Mouse (Mus musculus) hindbrain, embryonic 14.5 days (tissue): Measurements from ENCODE around the gene Ttc9b. TPM values are rescaled to one million over a fixed set of nuclear protein-coding genes. Genes with fewer than 3 reads are reported as not detected.

Experiments used
- ATAC-seq: fragments of 200-750 bp; cut with Nextera tagmentation; 2 replicates; pipeline ENCODE4 v1.8.0; 2017; ENCODE audit warnings: moderate number of reproducible peaks, mild to moderate bottlenecking, moderate TSS enrichment, moderate library complexity; ENCODE audit not compliant: low FRiP score
- DNase-seq: peaks from one replicate; pipeline ENCODE4 v3.0.0-alpha.2; 2015; ENCODE audit warnings: low spot score
- H3K27ac ChIP-seq: fragments of 300-500 bp; sonication (generic); 2 replicates; pipeline ENCODE4 v1.5.1; 2014; ENCODE audit warnings: mild to moderate bottlenecking, moderate library complexity
- H3K27me3 ChIP-seq: fragments of 300-500 bp; sonication (generic); 2 replicates; pipeline ENCODE4 v1.6.1; 2014; ENCODE audit warnings: mild to moderate bottlenecking, low read length, mixed read lengths; ENCODE audit not compliant: control insufficient read depth, insufficient read depth
- H3K36me3 ChIP-seq: fragments of 300-500 bp; sonication (generic); replicated peaks from 2 replicates; pipeline ENCODE4 v1.6.1; 2014; ENCODE audit not compliant: control insufficient read depth, insufficient read depth
- H3K4me1 ChIP-seq: fragments of 300-500 bp; sonication (generic); replicated peaks from 2 replicates; pipeline ENCODE4 v1.6.1; 2014; ENCODE audit warnings: antibody characterized with exemption, low read length, mixed read lengths; ENCODE audit not compliant: control insufficient read depth, insufficient read depth
- H3K4me2 ChIP-seq: fragments of 300-500 bp; sonication (generic); replicated peaks from 2 replicates; pipeline ENCODE4 v1.6.1; 2014; ENCODE audit warnings: mild to moderate bottlenecking, moderate library complexity
- H3K4me3 ChIP-seq: fragments of 300-500 bp; sonication (generic); replicated peaks from 2 replicates; pipeline ENCODE4 v1.5.1; 2014; ENCODE audit warnings: mild to moderate bottlenecking, low read length
- H3K9ac ChIP-seq: fragments of 300-500 bp; sonication (generic); 2 replicates; pipeline ENCODE4 v1.6.1; 2014
- H3K9me3 ChIP-seq: fragments of 300-500 bp; sonication (generic); 2 replicates; pipeline ENCODE4 v1.6.1; 2016; ENCODE audit warnings: low read length; ENCODE audit not compliant: control insufficient read depth
- WGBS: fragments of 180-500 bp; shearing (Covaris S2); extraction: QIAGEN DNeasy Blood & Tissue Kit; methylation state at CpG from one replicate; pipeline ENCODE4 v1.1.7; 2014; 5-methylcytosine and 5-hydroxymethylcytosine counted together
- polyA plus RNA-seq: library from polyadenylated mRNA; unstranded; fragments of >200 nt; fragmentation: Nextera tagmentation; extraction: Ambion mirVana; gene quantifications from 2 replicates; pipeline ENCODE4 v1.2.1, GENCODE M21; 2014

The Ttc9b gene
- polyA plus RNA-seq, 1 experiment from 2014 or later = 100 TPM

DNA sequence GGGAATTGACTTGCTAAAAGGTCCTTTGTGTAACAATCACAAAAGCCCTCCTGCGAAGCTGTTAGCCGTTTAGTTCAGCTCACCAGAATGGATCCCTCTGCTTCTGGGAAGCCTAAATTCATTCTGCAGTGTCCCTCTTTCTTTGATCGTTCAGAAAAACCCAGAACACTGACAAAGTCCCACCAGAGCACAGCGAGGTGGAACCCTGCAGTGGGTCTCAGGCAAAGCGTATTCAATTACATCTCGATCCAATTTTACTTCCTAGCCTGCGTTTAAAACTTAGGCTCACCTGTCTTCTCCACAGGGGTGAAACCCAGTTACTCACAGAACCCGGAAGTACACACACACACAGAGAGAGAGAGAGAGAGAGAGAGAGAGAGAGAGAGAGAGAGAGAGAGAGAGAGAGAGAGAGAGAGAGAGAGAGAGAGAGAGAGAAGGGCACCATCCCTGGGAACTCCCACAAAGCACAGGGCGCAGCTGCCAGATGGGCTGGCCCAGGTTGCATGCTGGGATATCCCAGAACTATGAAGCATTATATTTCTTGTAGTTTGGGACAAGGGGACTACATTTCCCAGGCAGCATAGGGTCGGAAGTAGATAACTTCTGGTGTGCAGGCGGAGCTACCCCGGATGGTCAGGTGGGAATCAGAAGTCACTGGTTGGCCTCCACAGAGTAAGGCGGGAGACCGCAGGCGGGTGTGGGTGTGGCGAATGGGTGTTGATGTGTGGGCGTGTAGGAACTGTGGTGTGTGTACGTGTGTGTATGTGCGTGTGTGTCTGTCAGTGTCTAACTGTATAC lies 35.3 kb downstream of the Ttc9b start, which contains the start of gene Zfp607b:
Gene Zfp607b (plus strand): TSS at position 526 of the 798 bp plus-strand sequence.
- no peaks in the 10 kb centered on the region for H3K27me3 ChIP-seq
- peak within 1 kb of the TSS; percentile 41 for H3K4me3 ChIP-seq
- H3K9ac ChIP-seq = peak within 1 kb of the TSS; percentile 66
- H3K36me3 ChIP-seq = no peaks in the 10 kb centered on the region
- H3K9me3 ChIP-seq = no peaks in the 10 kb centered on the region
- DNase-seq (peak; percentile 86), ATAC-seq (peak; percentile 98)
- 1% methylated on average over 19 of the region's 19 CpGs for WGBS
- H3K4me2 ChIP-seq = peak within 1 kb of the TSS; percentile 86
- H3K27ac ChIP-seq = peak within 1 kb of the TSS; percentile 83
- peaks cover 13% of the 10 kb centered on the region for H3K4me1 ChIP-seq

DNA sequence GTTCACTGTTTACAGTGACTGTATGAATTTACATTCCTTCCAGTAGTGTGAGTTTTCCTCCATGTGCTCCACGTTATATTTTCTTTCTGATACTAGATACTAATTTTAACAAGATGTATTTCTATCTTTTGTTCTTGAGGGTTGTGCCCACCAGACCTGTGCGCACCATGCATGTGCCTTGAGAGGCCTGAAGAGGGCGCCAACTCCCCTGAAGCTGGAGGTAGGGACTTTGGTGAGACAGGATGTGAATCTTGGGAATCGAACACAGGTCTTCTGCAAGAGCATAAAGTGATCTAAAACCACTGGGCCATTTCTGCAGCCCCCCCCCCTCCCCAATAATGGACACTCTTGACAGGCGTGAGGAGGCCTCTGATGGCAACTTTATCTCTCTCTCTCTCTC lies 37.4 kb downstream of the Ttc9b start:
- peak; percentile 42 for DNase-seq
- Histone ChIP-seq H3K36me3 (0 out of 2 replicates have a peak, but pooled peaks cover 6% of the 10 kb centered on the region), H3K4me2 (no peak overlapping the region), H3K9me3 (no peaks in the 10 kb centered on the region), H3K27ac (no peak overlapping the region), H3K27me3 (no peaks in the 10 kb centered on the region), H3K4me1 (peaks cover 13% of the 10 kb centered on the region), H3K9ac (no peak overlapping the region), H3K4me3 (no peak overlapping the region)
- 37% methylated on average over 5 of the region's 5 CpGs for WGBS
- ATAC-seq = no peak

DNA sequence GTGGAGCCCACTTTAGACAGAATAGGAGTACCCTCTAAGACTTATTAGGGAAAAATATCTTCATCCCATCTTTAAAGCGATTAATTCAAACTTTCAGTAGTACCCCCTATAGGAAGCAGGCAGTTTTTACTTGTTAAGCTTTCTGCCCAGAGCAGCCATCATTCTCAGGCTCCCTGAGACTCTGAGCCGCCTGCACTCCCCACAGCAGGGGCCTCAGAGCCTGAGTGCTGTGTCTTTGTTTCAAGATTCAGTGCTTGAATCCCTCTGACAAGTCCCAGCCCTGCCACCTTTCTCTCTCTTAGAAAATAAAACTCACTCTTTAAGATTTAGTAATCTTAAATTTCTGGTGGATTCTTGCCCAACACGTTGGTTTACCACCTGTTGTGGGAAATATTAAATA lies 43.0 kb downstream of the Ttc9b start:
- H3K4me3 ChIP-seq = no peak overlapping the region
- WGBS = 31% methylated on average over 3 of the region's 3 CpGs
- H3K9me3 ChIP-seq = no peaks in the 10 kb centered on the region

More for the DNA sequence above, 43.0 kb downstream of the Ttc9b start:
- no peak overlapping the region for H3K9ac ChIP-seq
- no peak overlapping the region for H3K27ac ChIP-seq
- no peak overlapping the region for H3K4me2 ChIP-seq
- ATAC-seq = no peak
- H3K4me1 ChIP-seq = no peaks in the 10 kb centered on the region
- no peaks in the 10 kb centered on the region for H3K27me3 ChIP-seq
- peaks cover 30% of the 10 kb centered on the region for H3K36me3 ChIP-seq
- no peak for DNase-seq

Other genes with a start within 250 kb of the Ttc9b start
- 4.0 and 4.2 TPM in 2 replicates for gene Sptbn4, start 206.2 kb upstream of the Ttc9b start, polyA plus RNA-seq
- 17.7 and 25.4 TPM in 2 replicates for gene Blvrb, start 205.9 kb upstream of the Ttc9b start, polyA plus RNA-seq
- 8.4 and 9.3 TPM in 2 replicates for gene Sertad3, start 180.1 kb upstream of the Ttc9b start, polyA plus RNA-seq
- gene Sertad1, start 167.0 kb upstream of the Ttc9b start, polyA plus RNA-seq = 7.9 and 8.9 TPM in 2 replicates
- gene Prx, start 154.6 kb upstream of the Ttc9b start, polyA plus RNA-seq = 0.50 and 0.93 TPM in 2 replicates
- 1.2 and 1.5 TPM in 2 replicates for gene Hipk4, start 130.6 kb upstream of the Ttc9b start, polyA plus RNA-seq
- 156 and 193 TPM in 2 replicates for gene Pld3, start 100.7 kb upstream of the Ttc9b start, polyA plus RNA-seq
- gene 2310022A10Rik, start 100.7 kb upstream of the Ttc9b start, polyA plus RNA-seq = 25.1 and 26.4 TPM in 2 replicates
- gene Akt2, start 62.4 kb upstream of the Ttc9b start, polyA plus RNA-seq = 51.1 and 62.7 TPM in 2 replicates
- 23.5 and 27.2 TPM in 2 replicates for gene Map3k10, start 20.7 kb downstream of the Ttc9b start, polyA plus RNA-seq
- 11.8 and 12.5 TPM in 2 replicates for gene Zfp607b, start 35.4 kb downstream of the Ttc9b start, polyA plus RNA-seq
- 92.5 and 99.3 TPM in 2 replicates for gene Zfp60, start 77.5 kb downstream of the Ttc9b start, polyA plus RNA-seq
- 1.6 and 1.8 TPM in 2 replicates for gene Zfp626, start 153.3 kb downstream of the Ttc9b start, polyA plus RNA-seq
- gene Zfp59, start 184.7 kb downstream of the Ttc9b start, polyA plus RNA-seq = 11.4 and 14.9 TPM in 2 replicates
- 0.72 and 1.6 TPM in 2 replicates for gene Zfp607a, start 203.6 kb downstream of the Ttc9b start, polyA plus RNA-seq